In the genomic region with DNA sequence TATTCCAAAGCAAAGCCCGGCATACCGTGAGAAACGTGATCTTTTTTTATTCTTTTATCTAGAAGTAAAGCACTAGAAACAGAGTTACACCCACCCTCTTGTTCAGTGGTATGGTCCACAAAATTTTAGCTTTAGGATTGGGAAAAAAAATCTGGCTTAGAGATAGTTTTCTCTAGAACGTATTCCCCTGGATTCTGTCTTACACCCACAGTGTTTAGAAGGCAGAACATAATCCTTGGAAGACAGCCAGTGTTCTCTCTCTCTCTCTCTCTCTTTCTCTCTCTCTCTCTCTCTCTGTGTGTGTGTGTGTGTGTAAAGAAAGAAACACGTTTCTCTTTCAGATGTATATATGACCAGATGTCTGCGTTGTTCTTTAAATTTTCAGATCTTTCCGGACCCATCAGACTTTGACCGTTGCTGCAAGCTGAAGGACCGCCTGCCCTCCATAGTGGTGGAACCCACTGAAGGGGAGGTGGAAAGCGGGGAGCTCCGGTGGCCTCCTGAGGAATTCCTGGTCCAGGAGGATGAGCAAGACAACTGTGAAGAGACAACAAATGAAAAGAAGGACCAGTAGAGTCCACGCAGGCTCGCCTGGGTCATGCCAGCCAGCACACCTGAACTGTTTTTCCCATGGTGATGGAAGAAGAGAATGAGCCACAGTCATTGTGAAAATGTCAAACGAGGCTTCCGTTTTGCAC, we compare ENCODE assay signal across 16 mouse cellular contexts. TPM values are rescaled to one million over a fixed set of nuclear protein-coding genes. Genes with fewer than 3 reads are reported as not detected.
DNase-seq lines count a peak whose midpoint lies in the region; ATAC-seq lines count a peak whose summit lies in the region.
"Had no signal": no experiment of that assay in that cellular context is flagged by ENCODE, and none has a peak within 500 bp of the region (broad histone marks: within the 10 kb centered on the region; RNA-seq: fewer than 3 reads in every experiment).

No protein-coding gene starts in this region.

- no peak overlapping the region for H3K4me2 ChIP-seq in heart, embryonic 12.5 days
- no peak overlapping the region for H3K4me2 ChIP-seq in intestine, embryonic 16.5 days (ENCODE audit: low read depth, low read length)
- H3K4me2 ChIP-seq: embryonic facial prominence, embryonic 13.5 days; midbrain, embryonic 11.5 days had no signal

- ATAC-seq in heart, embryonic 12.5 days (ENCODE audit: insufficient number of reproducible peaks, low FRiP score), result no peak
- ATAC-seq in intestine, embryonic 16.5 days, result no peak

- peaks cover 69% of the 10 kb centered on the region for H3K4me1 ChIP-seq in heart, embryonic 12.5 days (replicated peaks)
- H3K4me1 ChIP-seq in intestine, embryonic 16.5 days (ENCODE audit: control insufficient read depth, insufficient read depth, low read length), result peaks cover 40% of the 10 kb centered on the region

- no peak for DNase-seq in heart, adult 8-10 months (ENCODE audit: low spot score)
- DNase-seq in lung, postnatal 10 days, result peak; percentile 9
- no peak for DNase-seq in lung, adult 18-20 months
- peak; percentile 54 for DNase-seq in thymus, postnatal 4 days
- no peak for DNase-seq in left cerebral cortex, adult 8-10 months (ENCODE audit: low spot score in 2 of 2)
- DNase-seq: adrenal gland, postnatal 25 days; cerebellum, adult 11 months; cerebellum, postnatal 36 days; kidney, adult 11 months; lung, adult 2 months had no signal

- H3K27ac ChIP-seq in heart, embryonic 12.5 days (ENCODE audit: poor library complexity, severe bottlenecking), result peak overlapping the region; percentile 88
- H3K27ac ChIP-seq in intestine, embryonic 16.5 days (ENCODE audit: low read length), result peak overlapping the region; percentile 35; the same call in 1 of the 2 replicates
- H3K27ac ChIP-seq: hindbrain, embryonic 10.5 days; left cerebral cortex, adult 2 months had no signal

- WGBS in heart, embryonic 12.5 days, result 82% methylated on average over 15 of the region's 15 CpGs
- WGBS in intestine, embryonic 16.5 days, result 80% methylated on average over 15 of the region's 15 CpGs

- no peak overlapping the region for H3K9ac ChIP-seq in heart, embryonic 12.5 days
- H3K9ac ChIP-seq in intestine, embryonic 16.5 days (ENCODE audit: low read depth, low read length), result no peak overlapping the region
- H3K9ac ChIP-seq: embryonic facial prominence, embryonic 13.5 days had no signal

- H3K27me3 ChIP-seq in heart, embryonic 12.5 days (replicated peaks), result no peaks in the 10 kb centered on the region
- H3K27me3 ChIP-seq in intestine, embryonic 16.5 days (replicated peaks; ENCODE audit: control insufficient read depth, insufficient read depth, low read length), result no peaks in the 10 kb centered on the region
- H3K27me3 ChIP-seq: embryonic facial prominence, embryonic 13.5 days had no signal

- H3K4me3 ChIP-seq in heart, embryonic 12.5 days, result no peak overlapping the region
- H3K4me3 ChIP-seq in intestine, embryonic 16.5 days (ENCODE audit: low read length), result no peak overlapping the region
- H3K4me3 ChIP-seq: embryonic facial prominence, embryonic 13.5 days; hindbrain, embryonic 10.5 days; left cerebral cortex, adult 2 months had no signal

- peaks cover 82% of the 10 kb centered on the region for H3K36me3 ChIP-seq in heart, embryonic 12.5 days
- H3K36me3 ChIP-seq in intestine, embryonic 16.5 days (ENCODE audit: control insufficient read depth, insufficient read depth, low read length), result peaks cover 17% of the 10 kb centered on the region

- no peaks in the 10 kb centered on the region for H3K9me3 ChIP-seq in heart, embryonic 12.5 days (replicated peaks)
- H3K9me3 ChIP-seq in intestine, embryonic 16.5 days (ENCODE audit: control insufficient read depth, low read length), result no peaks in the 10 kb centered on the region
- H3K9me3 ChIP-seq: embryonic facial prominence, embryonic 13.5 days had no signal

RNA-seq across cellular contexts. Expression of a gene that starts 20.9 kb away (rescaled TPM):
- polyA plus RNA-seq in heart, embryonic 12.5 days (2016; fragmentation: Nextera tagmentation; extraction: Ambion mirVana), result 22.6 and 23.7 TPM in 2 replicates
- total RNA-seq in heart, adult 8-10 months (2022), result 100 to 1,000 TPM; 352 to 622 (median 508) TPM
- polyA plus RNA-seq in intestine, embryonic 16.5 days (2015; fragmentation: Nextera tagmentation; extraction: Ambion mirVana), result 5.5 and 7.6 TPM in 2 replicates
- 10 to 100 TPM; 38.8 to 43.8 (median 41.5) TPM for total RNA-seq in left cerebral cortex, adult 8-10 months (2022)

Comparison
In these comparisons a context has a peak if more than half of its experiments do, and no peak if none do; other contexts are left out.
1. DNase-seq: peak in lung, postnatal 10 days (single experiment) and thymus, postnatal 4 days (single experiment); none in heart, adult 8-10 months (single experiment), lung, adult 18-20 months (0 of 2) and left cerebral cortex, adult 8-10 months (0 of 2).
2. RNA of a gene that starts 20.9 kb away (total RNA-seq): 352 to 622 TPM in heart, adult 8-10 months; 38.8 to 43.8 TPM in left cerebral cortex, adult 8-10 months; every median in the first group is over 4 times any median in the second.